Mouse (Mus musculus): ENCODE data around the gene Olfr1417.

The Olfr1417 gene

DNA sequence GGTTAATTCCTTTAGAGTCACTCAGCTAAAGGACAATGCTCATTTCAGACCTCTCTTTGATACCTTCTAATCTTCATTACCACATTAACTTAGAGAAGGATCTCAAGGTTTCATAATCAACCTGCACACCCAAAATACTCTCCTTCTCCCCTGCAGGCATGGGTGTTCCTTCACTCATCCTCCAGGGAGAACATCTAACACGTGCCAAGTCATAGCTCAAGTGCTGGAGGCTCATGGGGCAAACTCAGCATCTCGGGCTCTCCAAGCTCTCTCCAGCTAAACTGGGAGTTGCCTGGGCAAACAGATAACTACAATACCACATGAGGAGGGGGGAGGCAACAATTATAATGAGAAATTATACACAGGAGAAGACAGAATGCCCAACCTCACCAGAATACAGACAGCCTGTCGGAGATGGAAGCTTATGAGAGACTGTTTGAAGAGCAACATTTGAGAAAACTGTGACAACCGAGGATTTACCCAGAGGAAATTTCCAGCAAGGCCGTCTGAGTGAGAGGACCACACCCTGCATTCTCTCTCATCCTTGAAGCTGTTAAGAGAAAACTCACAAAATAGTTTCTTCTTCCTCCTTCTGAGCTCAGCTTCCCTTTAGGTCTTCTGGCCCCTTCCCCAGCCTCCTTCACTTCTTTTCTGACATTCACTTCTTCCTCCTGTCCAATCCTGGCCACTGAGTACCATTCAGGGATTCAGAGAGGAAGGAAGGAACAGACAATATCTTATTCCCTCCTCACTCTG is 28.8 kb downstream of the Olfr1417 start:
- no peak for DNase-seq

DNA sequence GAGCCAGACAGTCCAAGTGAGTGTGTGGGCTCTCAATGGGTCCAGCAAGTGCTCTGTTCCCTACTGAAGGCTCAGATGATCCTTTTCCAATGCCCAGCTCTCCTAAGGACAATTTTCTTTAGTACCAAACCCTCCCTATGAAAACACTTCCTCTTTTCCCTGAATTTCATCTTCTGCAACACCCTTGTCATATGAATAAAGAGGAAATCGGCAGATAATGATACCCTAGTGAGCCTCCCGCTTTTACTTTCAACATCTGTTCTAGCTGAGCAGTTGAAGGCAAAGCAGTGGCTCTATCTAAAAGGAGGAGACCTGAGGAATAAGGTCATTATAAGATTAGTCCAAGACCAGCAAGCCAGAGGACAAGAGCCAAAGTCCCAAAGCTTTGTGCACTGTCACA is 30.6 kb downstream of the Olfr1417 start:
- DNase-seq = no peak

DNA sequence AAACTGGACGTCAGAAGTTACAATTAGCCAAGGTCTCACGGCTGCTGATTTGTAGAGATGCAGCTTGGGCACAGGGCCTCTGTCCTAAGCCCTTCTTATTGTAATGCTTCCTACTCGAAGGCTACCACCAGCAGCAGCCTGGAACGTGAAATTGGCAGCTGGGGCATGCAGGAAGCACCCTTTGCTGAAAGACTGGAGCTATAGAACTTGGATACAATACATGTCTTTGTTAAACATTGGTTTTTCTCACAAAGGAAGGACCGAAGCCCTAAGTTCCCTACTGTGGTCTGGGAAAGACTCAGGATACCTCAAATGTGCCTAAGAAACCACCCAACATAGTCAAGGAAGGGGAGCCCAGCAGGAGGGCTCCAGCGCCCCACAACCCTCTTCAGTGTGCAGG is 31.2 kb downstream of the Olfr1417 start:
- no peak for DNase-seq

DNA sequence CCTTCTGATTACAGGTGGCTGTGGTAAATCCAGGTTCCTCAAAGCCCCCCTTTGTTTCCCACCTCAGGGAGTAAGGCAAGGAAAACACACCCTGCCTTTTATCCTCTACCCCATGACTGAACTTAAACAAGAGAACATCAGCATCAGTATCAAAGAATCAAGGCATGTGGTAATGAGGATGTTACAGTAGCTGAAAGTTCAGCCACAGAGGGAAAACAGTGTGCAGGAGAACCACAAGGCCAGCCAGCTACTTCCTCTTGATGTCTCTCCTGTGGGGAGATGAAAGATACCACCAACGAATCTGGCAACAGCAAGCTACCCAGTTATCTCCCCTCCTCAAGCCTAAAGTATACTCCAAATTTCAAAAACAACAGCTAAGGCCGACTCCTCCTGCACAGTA is 31.8 kb downstream of the Olfr1417 start:
- DNase-seq = peak in 1 of 2 experiments; percentile 19

DNA sequence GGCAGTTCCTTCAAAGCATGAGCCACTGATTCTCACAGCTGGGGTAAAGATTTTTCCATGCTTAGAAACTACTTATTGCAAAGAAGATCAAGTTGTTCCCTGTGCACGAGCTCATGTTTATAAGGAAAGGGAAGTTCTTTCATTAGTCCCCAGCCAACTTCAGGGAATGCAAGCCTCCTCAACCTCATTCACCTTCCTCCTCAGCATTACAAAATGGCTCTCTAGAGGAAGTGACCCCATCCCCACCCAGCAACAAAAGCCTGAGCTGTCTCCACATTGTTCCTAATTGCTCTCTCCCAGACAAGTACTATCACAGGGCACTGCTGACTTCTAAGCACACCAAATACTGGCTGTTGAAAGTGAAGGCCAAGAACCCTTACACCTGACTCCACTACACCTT is 34.6 kb downstream of the Olfr1417 start:
- DNase-seq = no peak

DNA sequence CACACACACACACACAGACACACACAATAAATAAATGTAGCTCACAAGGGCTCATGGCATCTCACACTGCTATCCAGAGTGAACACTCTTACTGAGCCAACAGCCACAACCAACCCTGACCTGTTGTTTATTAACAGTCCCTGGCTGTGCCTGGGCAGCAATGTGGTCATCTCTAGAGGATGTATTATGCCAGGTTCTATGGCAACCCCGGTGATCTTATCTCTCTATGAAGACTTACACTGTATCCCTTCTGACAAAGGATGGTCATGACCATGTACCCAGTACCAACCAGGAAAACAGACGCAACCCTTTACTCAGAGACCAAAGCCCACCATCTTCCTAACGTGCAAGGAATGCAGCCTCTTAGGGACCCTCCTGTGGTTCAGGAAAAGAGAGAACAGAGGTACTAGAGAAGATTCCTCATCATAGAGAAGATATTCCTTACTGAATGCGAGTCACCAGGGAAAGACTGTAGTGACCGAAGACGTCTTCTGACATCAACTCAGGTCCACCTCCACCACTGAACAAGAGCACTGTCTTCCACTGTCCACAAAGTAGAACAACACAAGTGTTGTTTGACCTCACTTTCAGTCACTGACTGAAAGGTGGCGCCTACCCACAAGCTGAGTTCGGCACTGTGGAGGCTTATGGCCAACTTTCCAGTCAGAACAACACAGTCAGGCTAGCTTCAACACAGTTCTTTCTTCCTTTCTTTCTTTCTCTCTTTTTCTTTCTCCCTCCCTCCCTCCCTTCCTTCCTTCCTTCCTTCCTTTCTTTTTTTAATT is 38.3 kb downstream of the Olfr1417 start:
- DNase-seq = no peak

DNA sequence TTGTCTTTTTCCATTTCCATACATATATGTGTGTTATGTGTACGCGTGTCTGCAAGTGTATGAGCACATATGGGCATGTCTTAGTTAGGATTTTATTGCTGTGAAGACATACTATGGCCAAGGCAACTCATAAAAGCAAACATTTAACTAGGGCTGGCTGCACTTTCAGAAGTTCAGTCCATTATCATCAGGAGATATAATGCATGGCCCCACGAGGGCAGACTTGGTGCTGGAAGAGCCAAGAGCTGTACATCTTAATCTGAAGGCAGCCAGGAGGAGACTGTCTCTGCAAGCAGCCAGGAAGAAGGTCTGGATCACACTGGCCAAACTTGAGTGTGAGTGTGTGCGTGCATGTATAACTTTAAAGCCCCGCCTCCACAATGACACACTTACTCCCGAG is 44.6 kb downstream of the Olfr1417 start:
- no peak for DNase-seq

DNA sequence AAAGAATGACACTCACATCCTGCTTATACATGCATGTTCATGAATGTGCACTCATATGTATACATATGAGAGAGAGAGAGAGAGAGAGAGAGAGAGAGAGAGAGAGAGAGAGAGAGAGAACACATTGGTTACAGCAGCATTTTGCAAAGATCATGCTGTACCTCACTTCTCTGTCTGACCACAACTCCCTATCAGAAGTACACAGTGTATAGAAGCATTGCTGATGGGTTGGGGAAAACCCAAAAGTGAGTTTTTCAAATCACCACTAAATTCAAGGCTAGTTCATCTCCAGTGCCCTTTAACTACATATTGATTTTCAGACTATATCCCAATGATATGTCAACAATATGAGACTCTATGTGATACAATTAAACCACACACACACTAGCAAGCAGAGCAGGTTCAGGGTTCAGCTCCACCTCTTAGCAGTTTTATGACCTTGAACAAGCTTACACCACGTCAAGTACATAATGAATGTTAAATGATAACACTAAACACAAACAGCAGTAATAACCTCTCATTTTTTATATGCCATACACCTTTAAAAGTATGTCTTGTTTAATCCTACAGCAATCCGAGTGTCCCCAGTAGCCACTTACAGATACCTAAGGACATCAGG is 45.2 kb downstream of the Olfr1417 start:
- DNase-seq = no peak

DNA sequence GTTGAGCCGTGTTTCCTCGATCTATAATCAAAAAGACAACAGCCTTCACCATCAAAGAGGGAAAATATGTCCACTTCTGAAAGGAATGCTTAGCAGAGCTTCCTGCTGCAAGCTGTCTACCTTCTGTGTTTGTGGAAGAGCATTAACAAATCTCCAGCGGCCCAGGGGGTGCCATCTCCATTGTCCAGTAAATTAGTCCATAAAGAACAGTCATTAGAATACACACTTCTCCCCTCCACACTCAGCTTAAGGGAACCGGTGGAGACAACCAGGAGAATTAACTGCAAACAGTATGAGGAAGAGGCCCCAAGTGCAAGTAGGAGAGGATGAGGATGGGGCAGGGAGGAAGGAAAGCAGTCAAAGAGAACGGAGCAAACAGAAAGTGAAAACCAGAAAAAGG is 47.2 kb downstream of the Olfr1417 start:
- no peak for DNase-seq

DNA sequence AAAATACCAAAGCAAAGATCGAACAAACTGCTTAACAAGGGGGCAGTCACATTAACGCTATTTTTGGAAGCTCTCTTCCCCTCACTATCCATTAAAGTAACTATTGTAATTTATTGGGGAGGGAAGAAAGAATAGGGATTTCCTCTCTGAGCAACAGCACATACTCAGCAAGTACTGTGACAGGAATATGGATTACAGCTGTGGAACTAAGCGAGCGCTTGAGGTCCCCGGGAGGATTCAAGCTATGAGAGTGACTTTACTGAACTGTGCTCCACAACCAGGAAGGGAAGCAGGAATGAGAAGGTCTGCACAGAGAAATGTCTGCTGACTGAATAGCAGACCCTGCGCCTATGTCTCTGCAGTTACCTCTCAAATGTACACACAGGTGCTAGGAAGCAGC is 50.1 kb downstream of the Olfr1417 start:
- no peak for DNase-seq

DNA sequence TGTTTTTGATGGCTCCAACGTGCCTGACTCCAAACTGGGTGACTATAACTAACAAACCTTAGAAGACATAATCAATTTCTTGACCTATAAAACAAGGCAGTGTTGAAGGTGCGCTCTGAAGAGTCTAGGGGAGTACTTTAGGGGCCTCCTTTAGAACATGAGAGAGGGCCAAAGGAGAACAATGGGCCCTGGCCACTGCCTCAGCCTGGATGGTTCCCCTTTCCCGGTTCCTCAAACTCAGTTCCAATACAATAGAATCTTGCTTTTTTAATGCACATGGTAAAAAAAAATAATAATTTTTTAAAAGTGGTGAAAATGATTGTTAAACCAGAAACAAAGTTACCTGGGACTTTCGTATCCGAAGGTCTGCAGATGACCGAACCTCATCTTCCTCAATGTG is 51.2 kb downstream of the Olfr1417 start:
- no peak for DNase-seq

DNA sequence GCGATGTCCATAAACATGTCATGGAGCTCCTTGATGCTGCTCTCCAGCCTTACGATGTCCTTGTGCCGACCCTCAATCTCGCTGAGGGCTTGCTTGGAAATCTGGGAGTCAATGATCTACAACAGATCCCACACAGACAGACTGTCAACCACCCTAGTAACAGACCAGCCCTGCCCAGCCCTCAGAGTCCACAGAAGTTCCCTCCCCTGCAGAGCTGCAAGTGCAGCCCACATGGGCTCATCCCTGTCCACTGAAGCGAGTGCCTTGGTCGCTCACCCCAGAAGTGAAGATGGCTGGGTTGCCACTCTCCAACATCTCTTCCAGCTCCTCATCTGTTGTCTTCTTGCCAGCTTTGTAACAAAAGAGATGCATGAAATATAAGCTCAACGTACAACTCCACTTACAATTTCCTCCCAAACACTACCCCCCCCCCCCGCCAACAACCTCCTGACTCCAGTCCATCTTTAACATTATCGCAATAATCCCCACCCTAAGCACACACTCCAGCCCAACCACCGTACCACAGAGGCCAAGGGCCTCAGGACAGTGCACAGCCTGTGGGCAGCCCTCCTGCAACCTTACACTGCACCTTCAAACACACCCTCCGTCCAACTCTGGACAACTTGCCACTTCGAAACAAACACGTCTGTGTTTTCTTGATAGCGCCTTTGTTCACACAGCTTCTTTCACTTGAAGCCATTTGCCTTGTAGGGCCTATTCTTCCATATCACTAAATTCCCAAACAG is 53.4 kb downstream of the Olfr1417 start:
- no peak for DNase-seq

DNA sequence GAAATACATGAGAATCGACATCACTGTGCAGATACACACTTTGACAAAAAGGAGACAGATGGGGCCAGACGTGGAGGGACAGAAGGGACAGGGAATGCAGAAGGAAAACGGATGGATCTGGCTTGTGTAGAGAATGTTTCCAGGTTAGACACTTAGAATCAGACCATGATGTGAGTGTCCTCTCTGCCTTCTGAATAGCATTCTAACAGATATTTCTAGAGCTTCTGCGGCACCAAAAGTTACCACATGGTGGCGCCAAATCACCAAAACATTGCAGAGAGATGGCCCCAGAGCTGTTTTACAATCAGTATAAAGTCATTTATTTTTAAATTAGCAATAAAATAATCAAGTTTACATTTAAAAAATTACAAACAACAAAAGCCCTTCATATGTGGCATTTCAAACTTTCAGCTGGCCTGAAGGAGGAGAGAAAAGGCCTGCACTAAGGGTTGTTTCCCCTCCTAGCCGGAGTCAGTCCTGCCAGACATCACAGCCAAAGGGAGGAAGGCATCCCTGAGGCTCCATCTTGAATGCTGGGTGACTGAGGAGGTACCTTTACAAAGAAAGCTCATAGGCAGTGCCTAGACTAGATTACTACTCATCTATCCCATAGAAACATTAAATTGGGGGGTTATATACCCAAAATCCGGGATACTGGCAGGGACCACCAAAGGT is 61.7 kb downstream of the Olfr1417 start:
- no peak for DNase-seq
